Mouse (Mus musculus): ENCODE results near the gene Ttc26.
"Not testable (repeated sequence)": the region's sequence is repeated elsewhere in the genome, so short reads cannot be mapped to it uniquely, and the experiment has no call there.

Gene Ttc26

DNA sequence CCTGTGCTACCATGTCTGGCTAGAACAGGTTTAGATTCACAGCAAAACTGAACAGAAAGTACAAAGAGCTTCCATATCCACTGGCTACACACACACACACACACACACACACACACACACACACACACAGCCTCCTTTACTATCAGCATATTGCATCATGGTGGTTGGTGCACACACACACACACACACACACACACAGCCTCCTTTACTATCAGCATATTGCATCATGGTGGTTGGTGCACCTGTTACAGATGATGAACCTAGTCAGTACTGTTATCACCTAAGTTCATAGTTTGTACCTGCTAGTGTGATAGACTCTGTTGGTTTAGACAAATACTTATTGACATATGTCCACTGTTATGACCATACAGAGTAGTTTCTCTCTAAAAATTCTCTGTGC lies 75.2 kb downstream of the Ttc26 start:
- DNase-seq (ENCODE audit: low spot score), result not testable (repeated sequence)

DNA sequence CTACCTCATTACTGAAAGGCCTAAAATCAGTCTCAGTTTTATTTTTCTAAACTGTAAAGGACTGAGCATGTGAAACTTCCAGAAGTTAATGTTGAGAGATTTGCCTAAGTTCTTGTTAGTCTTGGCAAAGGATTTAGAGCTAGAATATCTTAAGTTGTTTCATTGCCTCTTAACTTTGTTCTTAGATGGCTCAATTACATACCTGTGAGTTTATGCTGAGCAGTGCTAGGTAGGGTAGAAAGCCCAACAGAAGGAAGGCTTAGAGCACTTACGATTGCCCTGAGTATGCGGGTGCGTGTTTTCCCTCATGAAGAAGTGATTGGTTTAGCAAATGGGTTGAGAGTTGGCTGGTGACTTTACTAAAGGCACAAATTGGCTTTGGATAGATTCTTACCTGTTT lies 76.8 kb downstream of the Ttc26 start:
- no peak for DNase-seq (ENCODE audit: low spot score)

DNA sequence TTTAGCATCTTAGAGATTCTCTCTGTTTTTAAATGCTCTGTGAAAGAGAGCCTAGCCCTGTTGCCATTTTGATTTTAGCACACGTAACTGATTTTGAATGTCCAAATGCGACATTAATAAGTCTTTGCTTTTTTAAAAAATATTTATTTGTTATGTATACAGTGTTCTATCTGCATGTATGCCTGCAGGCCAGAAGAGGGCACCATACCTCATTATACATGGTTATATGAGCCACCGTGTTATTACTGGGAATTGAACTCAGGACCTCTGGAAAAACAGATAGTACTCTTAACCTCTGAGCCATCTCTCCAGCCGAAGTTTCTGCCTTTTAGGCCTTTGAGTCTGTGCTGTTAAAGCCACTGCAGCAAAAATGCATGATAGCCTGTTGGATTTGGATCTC lies 88.3 kb downstream of the Ttc26 start:
- no peak for DNase-seq (ENCODE audit: low spot score)
